Mouse (Mus musculus) G1E (cell line): ENCODE data around the gene Syne3. TPM values are rescaled to one million over a fixed set of nuclear protein-coding genes. Genes with fewer than 3 reads are reported as not detected.

Experiments used
- ATAC-seq: 2 replicates; pipeline ENCODE4 v1.8.0; 2016; ENCODE audit warnings: mild to moderate bottlenecking; ENCODE audit not compliant: insufficient number of reproducible peaks, poor library complexity, low FRiP score, severe bottlenecking; ENCODE audit errors: extremely low read depth
- DNase-seq: peaks from one replicate; pipeline ENCODE4 v3.0.0; 2012; ENCODE audit warnings: low spot score
- H3K27me3 ChIP-seq: 2 replicates; pipeline ENCODE4 v1.6.1; 2012; ENCODE audit warnings: mild to moderate bottlenecking, low read length, inconsistent platforms; ENCODE audit not compliant: insufficient read depth
- H3K36me3 ChIP-seq: replicated peaks from 2 replicates; pipeline ENCODE3; 2012; ENCODE audit warnings: mild to moderate bottlenecking, inconsistent platforms
- H3K4me1 ChIP-seq: 2 replicates; pipeline ENCODE4 v1.6.1; 2012; ENCODE audit warnings: low read depth, low read length, inconsistent platforms, mixed read lengths; ENCODE audit not compliant: insufficient read depth
- H3K4me3 ChIP-seq: 2 replicates; pipeline ENCODE4 v1.5.1; 2012; ENCODE audit warnings: low read depth, mild to moderate bottlenecking, inconsistent platforms, low read length, moderate library complexity, mixed read lengths
- H3K9me3 ChIP-seq: replicated peaks from 2 replicates; pipeline ENCODE4 v1.6.1; 2012; ENCODE audit warnings: inconsistent platforms
- CTCF ChIP-seq: IDR thresholded peaks from 2 replicates; pipeline ENCODE4 v1.5.1; 2012; ENCODE audit warnings: low read depth, low read length, inconsistent platforms, mixed read lengths
- GATA1 ChIP-seq: IDR thresholded peaks from 2 replicates; pipeline ENCODE4 v1.6.1; 2012; ENCODE audit warnings: borderline replicate concordance, low read length, inconsistent platforms, mixed read lengths
- GATA2 ChIP-seq: IDR thresholded peaks from 2 replicates; pipeline ENCODE4 v1.6.1; 2012; ENCODE audit warnings: low read depth, low read length, inconsistent platforms, borderline replicate concordance
- POLR2AphosphoS5 ChIP-seq: IDR thresholded peaks from 2 replicates; pipeline ENCODE4 v1.6.1; 2012; ENCODE audit warnings: low read depth, low read length, inconsistent platforms; ENCODE audit not compliant: insufficient replicate concordance
- TAL1 ChIP-seq: conservative IDR thresholded peaks from 2 replicates; pipeline ENCODE4 v1.6.1; 2012; ENCODE audit warnings: low read depth, low read length, inconsistent platforms, mixed read lengths
- polyA plus RNA-seq: library from polyadenylated mRNA; stranded (reverse); fragments of >175 nt; gene quantifications from 2 replicates; pipeline ENCODE4 v1.2.3, GENCODE M21; 2012
- total RNA-seq, 2 experiments: library from RNA; stranded (forward) in 1 of 2; stranded (reverse) in 1 of 2; fragments of 200-1000 nt in 1 of 2; fragments of >200 nt in 1 of 2; fragmentation: Nextera tagmentation in 1 of 2; gene quantifications; 2 replicates each; pipeline ENCODE4 v1.2.3; 2014 to 2017

Syne3 gene
- total and polyA plus RNA-seq, 3 experiments: 21.7 to 31.1 (median 27.9) TPM

DNA sequence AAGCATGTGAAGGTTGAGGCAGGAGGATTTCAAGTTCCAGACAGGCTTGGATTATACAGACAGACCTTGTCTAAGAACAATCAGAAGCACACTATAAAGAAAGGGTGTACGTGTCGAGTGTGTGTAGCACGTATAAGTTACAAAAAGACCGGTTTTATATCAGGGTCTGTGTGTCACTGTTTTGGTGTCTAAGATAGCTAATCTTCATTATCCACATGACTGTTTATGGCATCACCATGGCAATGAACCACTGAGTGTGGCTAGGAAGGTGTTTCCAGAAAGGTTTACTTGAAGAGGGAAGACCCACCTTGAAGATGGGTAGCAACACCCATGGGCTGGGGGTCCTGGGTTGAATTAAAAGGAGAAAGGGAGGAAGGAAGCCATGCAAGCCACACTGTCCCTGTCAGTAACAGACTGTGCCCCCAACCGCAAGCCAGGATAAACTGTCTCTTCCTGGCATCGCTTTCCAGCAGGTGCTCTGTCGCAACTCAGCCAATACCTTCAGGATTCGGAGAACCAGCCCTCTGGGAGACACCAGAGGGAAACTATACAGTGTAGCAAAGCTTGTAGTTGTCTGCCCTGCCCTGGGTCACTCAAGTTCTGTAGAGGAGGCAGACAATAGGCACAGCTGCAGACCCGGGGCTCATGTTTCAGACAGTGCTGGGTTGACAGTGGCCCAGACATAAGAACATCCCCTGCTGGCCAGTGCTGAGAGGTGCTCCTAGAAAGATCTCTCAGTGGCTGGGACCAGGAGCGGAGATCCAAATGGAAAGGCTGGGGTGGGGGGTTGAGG, 7.1 kb downstream of the Syne3 start:
- no peaks in the 10 kb centered on the region for H3K9me3 ChIP-seq
- ATAC-seq (peak; percentile 7; the same call in 1 of the 2 replicates), DNase-seq (no peak)
- no peaks in the 10 kb centered on the region for H3K27me3 ChIP-seq
- peaks cover 97% of the 10 kb centered on the region for H3K4me1 ChIP-seq
- no peak overlapping the region; the same call in 1 of the 2 replicates for H3K4me3 ChIP-seq
- H3K36me3 ChIP-seq: peaks cover 85% of the 10 kb centered on the region
- TF ChIP-seq GATA1 (no peak), TAL1 (no peak), POLR2AphosphoS5 (no peak), CTCF (no peak), GATA2 (no peak)

DNA sequence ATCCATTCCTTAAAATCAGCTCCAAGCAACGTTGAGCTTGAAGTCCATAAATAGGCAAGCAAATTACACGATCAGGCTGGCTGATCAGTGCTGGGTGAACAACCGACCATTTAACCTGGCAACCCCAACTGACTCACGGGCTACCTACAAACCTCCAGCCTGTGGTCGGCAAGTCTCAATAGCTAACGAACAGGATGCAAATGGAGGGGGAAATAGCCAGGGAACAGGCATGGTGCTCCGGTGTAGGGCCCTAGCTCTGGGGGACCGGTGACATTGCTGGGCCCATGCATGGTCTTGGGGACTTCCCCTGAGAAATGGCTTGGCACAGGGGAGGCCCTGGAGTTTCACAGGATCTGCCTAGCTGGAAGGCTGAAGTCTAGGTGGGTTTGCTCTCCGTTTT, 8.3 kb downstream of the Syne3 start:
- Histone ChIP-seq H3K4me1 (peaks cover 98% of the 10 kb centered on the region), H3K27me3 (no peaks in the 10 kb centered on the region), H3K4me3 (no peak overlapping the region), H3K9me3 (no peaks in the 10 kb centered on the region), H3K36me3 (peaks cover 86% of the 10 kb centered on the region)
- no peak for ATAC-seq
- no peak for DNase-seq
- TF ChIP-seq GATA2 (no peak), CTCF (no peak), GATA1 (no peak), TAL1 (no peak), POLR2AphosphoS5 (no peak)

DNA sequence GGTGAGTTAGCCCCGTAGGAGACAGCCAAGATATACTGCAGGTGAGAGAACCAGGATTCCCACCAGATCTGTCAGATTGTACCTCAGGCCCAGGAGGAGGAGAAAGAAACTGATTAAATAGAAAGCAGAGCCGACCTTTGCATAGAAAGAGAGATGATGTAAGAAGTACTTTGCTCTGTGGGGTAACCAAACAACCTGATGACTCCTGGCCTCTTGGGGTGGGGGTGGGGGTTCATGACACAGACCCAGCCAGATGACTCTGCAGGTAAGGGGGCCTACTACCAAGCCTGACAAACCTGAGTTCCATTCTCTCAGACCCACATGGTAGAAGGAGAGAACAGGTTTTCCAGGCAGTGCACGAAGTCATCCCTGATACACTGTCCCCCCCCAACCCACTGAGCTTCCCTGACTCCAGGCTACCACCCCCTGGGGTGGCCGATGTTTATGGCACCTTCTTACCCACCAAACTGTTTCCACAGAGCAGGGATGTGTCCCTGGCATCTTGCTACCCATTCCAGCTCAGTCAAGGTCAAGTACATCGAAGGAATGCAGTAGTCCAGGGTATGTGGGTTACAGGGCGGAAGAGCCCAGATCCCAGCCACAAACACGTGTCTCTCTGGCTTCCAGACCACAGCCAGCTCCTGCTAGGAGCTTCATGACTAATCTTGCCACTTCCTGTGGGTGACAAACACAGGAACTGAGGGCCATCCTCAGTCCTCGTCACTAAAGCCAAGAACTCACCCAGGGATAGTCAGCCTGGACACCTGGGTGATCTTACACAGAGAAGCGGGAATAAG, 8.9 kb downstream of the Syne3 start:
- TF ChIP-seq GATA2 (no peak), CTCF (no peak), POLR2AphosphoS5 (no peak), TAL1 (no peak), GATA1 (no peak)
- Histone ChIP-seq H3K4me3 (no peak overlapping the region; the same call in 1 of the 2 replicates), H3K9me3 (no peaks in the 10 kb centered on the region), H3K4me1 (peaks cover 98% of the 10 kb centered on the region), H3K27me3 (no peaks in the 10 kb centered on the region), H3K36me3 (peaks cover 90% of the 10 kb centered on the region)
- no peak for DNase-seq
- peak; percentile 51 for ATAC-seq

DNA sequence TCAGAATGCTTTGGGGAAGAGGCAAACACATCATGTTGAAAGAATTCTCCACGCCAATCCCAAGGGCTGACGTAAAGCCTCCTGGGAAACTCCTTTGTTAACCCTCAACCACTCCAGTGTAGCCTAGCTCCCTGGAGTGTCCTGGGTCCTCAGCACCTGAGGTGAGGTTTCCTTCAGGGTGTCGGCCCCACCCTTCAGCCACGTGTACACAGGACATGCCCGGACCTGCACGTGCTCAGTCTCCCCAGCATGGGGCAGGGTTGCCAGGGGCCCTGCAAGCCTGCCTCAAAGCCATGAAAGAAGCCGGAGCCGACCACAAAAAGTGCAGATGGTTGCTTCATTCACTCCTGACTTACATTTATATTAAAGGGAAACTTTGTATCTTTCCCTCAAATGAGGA, 10.4 kb downstream of the Syne3 start:
- DNase-seq (no peak), ATAC-seq (peak; percentile 25; the same call in 1 of the 2 replicates)
- peak overlapping the region; percentile 29; the same call in 1 of the 2 replicates for H3K4me3 ChIP-seq
- TF ChIP-seq TAL1: no peak
- TF ChIP-seq CTCF: no peak
- no peak for TF ChIP-seq GATA1
- no peak for TF ChIP-seq GATA2
- no peak for TF ChIP-seq POLR2AphosphoS5
- H3K9me3 ChIP-seq: no peaks in the 10 kb centered on the region
- peaks cover 99% of the 10 kb centered on the region for H3K4me1 ChIP-seq
- peaks cover 91% of the 10 kb centered on the region for H3K36me3 ChIP-seq
- no peaks in the 10 kb centered on the region for H3K27me3 ChIP-seq

DNA sequence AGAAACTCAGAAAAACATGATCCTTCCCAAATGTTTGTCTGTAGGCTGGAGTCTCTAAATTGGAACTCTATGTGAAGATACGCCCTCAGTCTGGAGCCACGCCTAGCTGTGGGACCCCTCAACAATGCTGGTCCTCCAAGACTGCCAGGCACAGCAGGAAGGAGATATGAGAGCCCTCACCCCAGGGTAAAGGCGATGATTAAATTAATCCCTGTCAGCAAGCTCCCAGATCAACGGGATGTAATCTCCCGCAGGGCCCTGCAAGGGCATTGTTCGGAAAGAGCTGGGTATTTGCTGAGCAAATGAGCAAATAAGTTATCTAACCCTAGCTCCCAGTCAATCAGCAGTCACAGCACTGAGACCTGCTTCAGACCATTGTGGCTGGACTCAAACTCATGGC, 11.1 kb downstream of the Syne3 start:
- no peak overlapping the region for H3K4me3 ChIP-seq
- H3K36me3 ChIP-seq: peaks cover 90% of the 10 kb centered on the region
- TF ChIP-seq CTCF (no peak), GATA1 (no peak), GATA2 (no peak), TAL1 (no peak), POLR2AphosphoS5 (no peak)
- H3K4me1 ChIP-seq: peaks cover 95% of the 10 kb centered on the region
- no peak for ATAC-seq
- no peak for DNase-seq
- no peaks in the 10 kb centered on the region for H3K27me3 ChIP-seq
- no peaks in the 10 kb centered on the region for H3K9me3 ChIP-seq
